Mouse (Mus musculus) midbrain, embryonic 11.5 days (tissue): ENCODE measurements around the gene Rnf126. TPM values are rescaled to one million over a fixed set of nuclear protein-coding genes. Genes with fewer than 3 reads are reported as not detected.
A peak's percentile ranks its signal among the peaks of the same experiment; 100 is the strongest.

ENCODE experiments used
- ATAC-seq: fragments of 200-750 bp; cut with Nextera tagmentation; 2 replicates; pipeline ENCODE4 v1.8.0; 2017; ENCODE audit warnings: moderate TSS enrichment, moderate library complexity; ENCODE audit not compliant: low FRiP score
- DNase-seq: peaks from one replicate; pipeline ENCODE4 v3.0.0; 2015; ENCODE audit warnings: low spot score; ENCODE audit errors: missing footprints
- H3K27ac ChIP-seq: fragments of 300-500 bp; sonication (generic); 2 replicates; pipeline ENCODE4 v1.5.1; 2014; ENCODE audit warnings: low read depth, low read length
- H3K27me3 ChIP-seq: fragments of 300-500 bp; sonication (generic); 2 replicates; pipeline ENCODE4 v1.6.1; 2014; ENCODE audit warnings: mild to moderate bottlenecking, low read length, moderate library complexity, mixed read lengths; ENCODE audit not compliant: control insufficient read depth, insufficient read depth
- H3K36me3 ChIP-seq: fragments of 300-500 bp; sonication (generic); 2 replicates; pipeline ENCODE4 v1.6.1; 2014; ENCODE audit warnings: mild to moderate bottlenecking, low read length, moderate library complexity, mixed read lengths; ENCODE audit not compliant: control insufficient read depth, insufficient read depth
- H3K4me1 ChIP-seq: fragments of 300-500 bp; sonication (generic); 2 replicates; pipeline ENCODE4 v1.6.1; 2014; ENCODE audit warnings: low read length; ENCODE audit not compliant: control insufficient read depth, insufficient read depth
- H3K4me2 ChIP-seq: fragments of 300-500 bp; sonication (generic); 2 replicates; pipeline ENCODE4 v1.6.1; 2014; ENCODE audit warnings: mild to moderate bottlenecking, moderate library complexity
- H3K4me3 ChIP-seq: fragments of 300-500 bp; sonication (generic); 2 replicates; pipeline ENCODE4 v1.5.1; 2014; ENCODE audit warnings: low read depth, low read length
- H3K9ac ChIP-seq: fragments of 300-500 bp; sonication (generic); 2 replicates; pipeline ENCODE4 v1.6.1; 2014; ENCODE audit warnings: low read length
- H3K9me3 ChIP-seq: fragments of 300-500 bp; sonication (generic); 2 replicates; pipeline ENCODE4 v1.6.1; 2016; ENCODE audit warnings: low read length; ENCODE audit not compliant: control insufficient read depth
- WGBS: fragments of 180-500 bp; shearing (Covaris S2); extraction: QIAGEN DNeasy Blood & Tissue Kit; methylation state at CpG from one replicate; pipeline ENCODE4 v1.1.7; 2014; 5-methylcytosine and 5-hydroxymethylcytosine counted together
- polyA plus RNA-seq: library from polyadenylated mRNA; unstranded; fragments of >200 nt; fragmentation: Nextera tagmentation; extraction: Ambion mirVana; gene quantifications from 2 replicates; pipeline ENCODE4 v1.2.1, GENCODE M21; 2014

Gene Rnf126
- polyA plus RNA-seq, 1 experiment from 2014 or later = 81.9 TPM

GRCm38 (mm10) chr10:79793738-79794490, 27.2 kb upstream of the Rnf126 start:
- peak; percentile 96 for DNase-seq
- Histone ChIP-seq H3K36me3 (no peaks in the 10 kb centered on the region), H3K27me3 (no peaks in the 10 kb centered on the region), H3K9me3 (no peaks in the 10 kb centered on the region), H3K4me2 (peak overlapping the region; percentile 81), H3K4me3 (peak overlapping the region; percentile 75), H3K9ac (peak overlapping the region; percentile 94), H3K27ac (peak overlapping the region; percentile 79), H3K4me1 (peaks cover 20% of the 10 kb centered on the region)
- peak; percentile 65 for ATAC-seq
- WGBS = 1% methylated on average over 38 of the region's 38 CpGs

DNA sequence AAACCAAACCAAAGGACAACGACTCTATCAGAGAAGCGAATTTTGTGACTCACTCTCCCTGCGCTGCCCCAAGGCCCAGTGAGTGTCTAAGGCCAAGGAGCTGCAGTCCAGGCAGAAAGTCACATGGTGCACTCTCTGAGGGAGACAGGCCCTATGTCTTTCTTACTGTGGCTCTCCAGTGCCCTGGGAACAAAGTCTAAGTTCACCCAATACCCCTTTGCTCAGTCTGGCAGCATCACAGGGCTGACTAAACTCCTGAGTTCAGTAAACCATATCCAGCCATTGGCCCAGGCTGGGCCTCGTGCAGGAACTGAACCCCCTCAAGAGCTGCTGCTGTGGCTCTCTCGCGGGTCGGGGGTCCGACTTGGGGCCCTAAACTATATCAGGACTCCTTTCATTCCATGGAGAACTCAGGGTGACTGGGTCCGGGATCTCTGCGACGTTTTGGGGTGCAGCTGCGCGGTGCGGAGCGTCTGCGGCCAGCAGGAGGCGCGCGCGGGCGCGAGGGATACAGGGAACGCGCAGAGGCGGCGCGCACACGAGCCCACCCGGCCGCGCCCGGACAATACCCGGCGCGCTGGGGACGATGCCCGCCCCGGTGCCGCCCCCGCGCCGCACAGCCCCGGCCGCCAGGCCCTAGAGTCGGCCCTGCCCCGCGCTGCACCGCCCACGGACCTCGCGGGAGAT, 26.4 kb upstream of the Rnf126 start, which contains the start of gene Palm:
Gene Palm (plus strand): TSS at position 522 of the 687 bp plus-strand sequence.
- H3K4me1 ChIP-seq = peaks cover 20% of the 10 kb centered on the region
- H3K36me3 ChIP-seq = no peaks in the 10 kb centered on the region
- no peaks in the 10 kb centered on the region for H3K27me3 ChIP-seq
- H3K27ac ChIP-seq = peak within 1 kb of the TSS; percentile 79
- H3K9me3 ChIP-seq = no peaks in the 10 kb centered on the region
- H3K4me2 ChIP-seq = peak within 1 kb of the TSS; percentile 81
- peak within 1 kb of the TSS; percentile 75 for H3K4me3 ChIP-seq
- WGBS = 5% methylated on average over 51 of the region's 51 CpGs
- peak; percentile 99 for DNase-seq
- ATAC-seq = peak; percentile 76
- peak within 1 kb of the TSS; percentile 94 for H3K9ac ChIP-seq

GRCm38 (mm10) chr10:79792339-79793040, 25.7 kb upstream of the Rnf126 start:
- Histone ChIP-seq H3K9me3 (no peaks in the 10 kb centered on the region), H3K4me1 (peaks cover 20% of the 10 kb centered on the region), H3K4me3 (no peak overlapping the region), H3K9ac (no peak overlapping the region), H3K4me2 (no peak overlapping the region), H3K36me3 (no peaks in the 10 kb centered on the region), H3K27me3 (no peaks in the 10 kb centered on the region), H3K27ac (no peak overlapping the region)
- no peak for DNase-seq
- no peak for ATAC-seq
- 86% methylated on average over 5 of the region's 5 CpGs for WGBS

GRCm38 (mm10) chr10:79790861-79791260, 24.1 kb upstream of the Rnf126 start, which contains the start of gene Prss57:
Prss57 (minus strand) TSS chr10:79790961.
- H3K27me3 ChIP-seq = no peaks in the 10 kb centered on the region
- H3K4me1 ChIP-seq = peaks cover 16% of the 10 kb centered on the region
- H3K36me3 ChIP-seq = no peaks in the 10 kb centered on the region
- no peak for DNase-seq
- H3K4me2 ChIP-seq = no peak within 1 kb of the TSS
- H3K9me3 ChIP-seq = no peaks in the 10 kb centered on the region
- no peak within 1 kb of the TSS for H3K4me3 ChIP-seq
- ATAC-seq = no peak
- H3K27ac ChIP-seq = no peak within 1 kb of the TSS
- no peak within 1 kb of the TSS for H3K9ac ChIP-seq
- WGBS = 87% methylated on average over 4 of the region's 4 CpGs

DNA sequence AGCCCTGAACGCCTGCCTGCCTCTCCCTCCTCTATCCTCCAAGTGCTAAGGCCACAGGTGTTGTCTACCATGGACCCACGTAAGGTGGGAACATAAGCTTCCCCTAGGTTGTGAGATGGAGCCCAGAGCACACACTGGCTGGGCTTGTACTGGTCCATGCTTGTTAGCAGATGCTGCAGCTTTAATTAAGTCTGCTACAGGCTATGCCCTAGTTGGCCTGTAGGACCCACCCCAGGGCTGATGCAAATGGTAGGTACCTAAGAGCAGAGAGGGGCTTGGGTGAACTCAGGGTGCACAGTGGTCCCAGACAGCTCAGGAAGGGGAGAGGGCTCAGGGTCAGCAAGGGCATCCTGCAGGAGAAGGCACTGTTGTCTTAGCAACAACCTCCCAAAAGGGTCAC, 22.8 kb upstream of the Rnf126 start:
- ATAC-seq = no peak
- H3K27ac ChIP-seq = no peak overlapping the region
- H3K27me3 ChIP-seq = no peaks in the 10 kb centered on the region
- H3K9ac ChIP-seq = no peak overlapping the region
- no peak overlapping the region for H3K4me3 ChIP-seq
- peaks cover 7% of the 10 kb centered on the region for H3K4me1 ChIP-seq
- WGBS = 51% methylated on average over 2 of the region's 2 CpGs
- DNase-seq = no peak
- no peaks in the 10 kb centered on the region for H3K36me3 ChIP-seq
- H3K9me3 ChIP-seq = no peaks in the 10 kb centered on the region
- no peak overlapping the region for H3K4me2 ChIP-seq

- H3K9me3 ChIP-seq = no peaks in the 10 kb centered on the region
- 0 out of 2 replicates have a peak, but pooled peaks have one; percentile 26 for ATAC-seq
- no peak overlapping the region for H3K27ac ChIP-seq
- no peak overlapping the region for H3K4me2 ChIP-seq
- no peak overlapping the region for H3K4me3 ChIP-seq
- no peak overlapping the region for H3K9ac ChIP-seq
- H3K27me3 ChIP-seq = no peaks in the 10 kb centered on the region
- H3K4me1 ChIP-seq = peaks cover 2% of the 10 kb centered on the region; the same call in 1 of the 2 replicates
- H3K36me3 ChIP-seq = no peaks in the 10 kb centered on the region
- WGBS = 33% methylated on average over 7 of the region's 7 CpGs
- DNase-seq = peak; percentile 97
Measured at GRCm38 (mm10) chr10:79788386-79789158, 21.8 kb upstream of the Rnf126 start.

- no peak overlapping the region for H3K27ac ChIP-seq
- H3K4me1 ChIP-seq = peaks cover 8% of the 10 kb centered on the region
- DNase-seq = peak; percentile 91
- no peaks in the 10 kb centered on the region for H3K9me3 ChIP-seq
- 48% methylated on average over 27 of the region's 27 CpGs for WGBS
- no peak overlapping the region for H3K4me3 ChIP-seq
- H3K9ac ChIP-seq = no peak overlapping the region
- H3K27me3 ChIP-seq = peaks cover 16% of the 10 kb centered on the region
- no peaks in the 10 kb centered on the region for H3K36me3 ChIP-seq
- no peak for ATAC-seq
- H3K4me2 ChIP-seq = no peak overlapping the region
Measured at GRCm38 (mm10) chr10:79783920-79784800, 17.4 kb upstream of the Rnf126 start.

GRCm38 (mm10) chr10:79783050-79783449, 16.3 kb upstream of the Rnf126 start:
- 68% methylated on average over 7 of the region's 7 CpGs for WGBS

More at GRCm38 (mm10) chr10:79783050-79783449, 16.3 kb upstream of the Rnf126 start:
- Histone ChIP-seq H3K4me1 (peaks cover 8% of the 10 kb centered on the region), H3K4me2 (no peak overlapping the region), H3K27me3 (peaks cover 27% of the 10 kb centered on the region), H3K9me3 (no peaks in the 10 kb centered on the region), H3K27ac (no peak overlapping the region), H3K36me3 (no peaks in the 10 kb centered on the region), H3K4me3 (no peak overlapping the region), H3K9ac (no peak overlapping the region)
- no peak for DNase-seq
- no peak for ATAC-seq
